Mouse (Mus musculus) hindbrain, embryonic 14.5 days (tissue): Measurements from ENCODE around the gene Ddx39. TPM values are rescaled to one million over a fixed set of nuclear protein-coding genes. Genes with fewer than 3 reads are reported as not detected.

Source experiments
- ATAC-seq: fragments of 200-750 bp; cut with Nextera tagmentation; 2 replicates; pipeline ENCODE4 v1.8.0; 2017; ENCODE audit warnings: moderate number of reproducible peaks, mild to moderate bottlenecking, moderate TSS enrichment, moderate library complexity; ENCODE audit not compliant: low FRiP score
- DNase-seq: peaks from one replicate; pipeline ENCODE4 v3.0.0-alpha.2; 2015; ENCODE audit warnings: low spot score
- H3K27ac ChIP-seq: fragments of 300-500 bp; sonication (generic); 2 replicates; pipeline ENCODE4 v1.5.1; 2014; ENCODE audit warnings: mild to moderate bottlenecking, moderate library complexity
- H3K27me3 ChIP-seq: fragments of 300-500 bp; sonication (generic); 2 replicates; pipeline ENCODE4 v1.6.1; 2014; ENCODE audit warnings: mild to moderate bottlenecking, low read length, mixed read lengths; ENCODE audit not compliant: control insufficient read depth, insufficient read depth
- H3K36me3 ChIP-seq: fragments of 300-500 bp; sonication (generic); replicated peaks from 2 replicates; pipeline ENCODE4 v1.6.1; 2014; ENCODE audit not compliant: control insufficient read depth, insufficient read depth
- H3K4me1 ChIP-seq: fragments of 300-500 bp; sonication (generic); replicated peaks from 2 replicates; pipeline ENCODE4 v1.6.1; 2014; ENCODE audit warnings: antibody characterized with exemption, low read length, mixed read lengths; ENCODE audit not compliant: control insufficient read depth, insufficient read depth
- H3K4me2 ChIP-seq: fragments of 300-500 bp; sonication (generic); replicated peaks from 2 replicates; pipeline ENCODE4 v1.6.1; 2014; ENCODE audit warnings: mild to moderate bottlenecking, moderate library complexity
- H3K4me3 ChIP-seq: fragments of 300-500 bp; sonication (generic); replicated peaks from 2 replicates; pipeline ENCODE4 v1.5.1; 2014; ENCODE audit warnings: mild to moderate bottlenecking, low read length
- H3K9ac ChIP-seq: fragments of 300-500 bp; sonication (generic); 2 replicates; pipeline ENCODE4 v1.6.1; 2014
- H3K9me3 ChIP-seq: fragments of 300-500 bp; sonication (generic); 2 replicates; pipeline ENCODE4 v1.6.1; 2016; ENCODE audit warnings: low read length; ENCODE audit not compliant: control insufficient read depth
- WGBS: fragments of 180-500 bp; shearing (Covaris S2); extraction: QIAGEN DNeasy Blood & Tissue Kit; methylation state at CpG from one replicate; pipeline ENCODE4 v1.1.7; 2014; 5-methylcytosine and 5-hydroxymethylcytosine counted together
- polyA plus RNA-seq: library from polyadenylated mRNA; unstranded; fragments of >200 nt; fragmentation: Nextera tagmentation; extraction: Ambion mirVana; gene quantifications from 2 replicates; pipeline ENCODE4 v1.2.1, GENCODE M21; 2014

The Ddx39 gene
- polyA plus RNA-seq, 1 experiment from 2014 or later = 85.6 TPM

- no peaks in the 10 kb centered on the region for H3K27me3 ChIP-seq
- no peak overlapping the region for H3K9ac ChIP-seq
- DNase-seq (no peak), ATAC-seq (no peak)
- no peak overlapping the region for H3K27ac ChIP-seq
- no peak overlapping the region for H3K4me2 ChIP-seq
- 92% methylated on average over 12 of the region's 12 CpGs for WGBS
- no peak overlapping the region for H3K4me3 ChIP-seq
- no peaks in the 10 kb centered on the region for H3K9me3 ChIP-seq
- H3K4me1 ChIP-seq = no peaks in the 10 kb centered on the region
- peaks cover 95% of the 10 kb centered on the region for H3K36me3 ChIP-seq
Observed at GRCm38 (mm10) chr8:83679866-83680265, 35.1 kb upstream of the Ddx39 start.

GRCm38 (mm10) chr8:83680603-83681002 is 34.4 kb upstream of the Ddx39 start:
- H3K4me3 ChIP-seq = no peak overlapping the region
- no peaks in the 10 kb centered on the region for H3K9me3 ChIP-seq
- 84% methylated on average over 5 of the region's 5 CpGs for WGBS
- no peak overlapping the region for H3K27ac ChIP-seq
- no peak overlapping the region for H3K4me2 ChIP-seq
- no peaks in the 10 kb centered on the region for H3K27me3 ChIP-seq
- no peak overlapping the region for H3K9ac ChIP-seq
- peaks cover 95% of the 10 kb centered on the region for H3K36me3 ChIP-seq
- ATAC-seq = no peak
- H3K4me1 ChIP-seq = no peaks in the 10 kb centered on the region
- DNase-seq = no peak

GRCm38 (mm10) chr8:83681099-83681498 is 33.9 kb upstream of the Ddx39 start:
- H3K4me3 ChIP-seq = no peak overlapping the region
- H3K4me1 ChIP-seq = no peaks in the 10 kb centered on the region
- no peak overlapping the region for H3K4me2 ChIP-seq
- H3K27me3 ChIP-seq = no peaks in the 10 kb centered on the region
- ATAC-seq = no peak
- H3K9ac ChIP-seq = no peak overlapping the region
- H3K27ac ChIP-seq = no peak overlapping the region
- peaks cover 95% of the 10 kb centered on the region for H3K36me3 ChIP-seq
- no peaks in the 10 kb centered on the region for H3K9me3 ChIP-seq
- WGBS = 40% methylated on average over 6 of the region's 6 CpGs
- no peak for DNase-seq

DNA sequence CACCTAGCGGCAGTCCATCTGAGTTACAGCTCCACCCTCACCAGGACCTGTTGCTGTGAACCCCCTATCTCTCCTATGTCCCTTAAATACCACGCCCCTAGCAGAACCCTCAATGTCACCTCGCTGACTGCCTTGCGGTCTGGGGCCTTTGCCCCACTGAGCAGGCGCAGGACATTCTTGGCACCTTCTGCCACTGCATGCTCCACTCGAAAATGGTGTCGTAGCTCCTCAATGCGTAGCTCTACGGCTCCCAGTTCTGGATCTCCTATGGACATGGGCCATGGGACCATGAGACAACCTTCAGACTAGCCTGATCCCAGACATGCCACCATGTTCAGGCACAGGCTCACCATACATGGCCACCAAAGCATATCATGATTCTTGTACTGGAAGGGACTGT is 30.5 kb upstream of the Ddx39 start:
- no peak overlapping the region for H3K4me2 ChIP-seq
- WGBS = 97% methylated on average over 9 of the region's 9 CpGs

DNA sequence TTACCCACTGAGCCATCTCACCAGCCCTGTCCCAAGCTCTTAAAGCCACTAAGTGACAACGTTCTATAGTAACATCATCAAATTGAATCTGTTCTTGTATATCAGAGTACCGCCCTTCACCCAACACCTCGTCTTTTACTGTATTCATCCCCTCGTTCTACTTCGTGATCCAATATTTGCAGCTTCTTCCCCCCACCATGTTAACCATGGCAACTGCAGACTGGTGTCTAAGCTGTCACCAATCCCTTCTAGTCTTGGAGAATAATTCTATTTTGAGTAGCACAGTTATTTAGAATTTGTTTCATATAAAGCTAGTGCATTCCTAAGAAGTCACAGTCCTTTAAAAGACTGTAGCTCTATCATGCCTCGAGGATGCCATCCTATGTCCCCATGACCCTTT is 25.7 kb upstream of the Ddx39 start:
- H3K36me3 ChIP-seq = peaks cover 56% of the 10 kb centered on the region
- ATAC-seq (no peak), DNase-seq (no peak)
- H3K9ac ChIP-seq = no peak overlapping the region
- no peaks in the 10 kb centered on the region for H3K27me3 ChIP-seq
- H3K4me3 ChIP-seq = no peak overlapping the region
- H3K27ac ChIP-seq = no peak overlapping the region
- no peak overlapping the region for H3K4me2 ChIP-seq
- 91% methylated on average over 6 of the region's 6 CpGs for WGBS
- H3K4me1 ChIP-seq = no peaks in the 10 kb centered on the region
- H3K9me3 ChIP-seq = no peaks in the 10 kb centered on the region

More for the DNA sequence above, 30.5 kb upstream of the Ddx39 start:
- no peak overlapping the region for H3K9ac ChIP-seq
- no peak overlapping the region for H3K4me3 ChIP-seq
- no peaks in the 10 kb centered on the region for H3K9me3 ChIP-seq
- peaks cover 71% of the 10 kb centered on the region for H3K36me3 ChIP-seq
- H3K27me3 ChIP-seq = no peaks in the 10 kb centered on the region
- no peak overlapping the region for H3K27ac ChIP-seq
- no peak for ATAC-seq
- no peak for DNase-seq
- H3K4me1 ChIP-seq = no peaks in the 10 kb centered on the region

DNA sequence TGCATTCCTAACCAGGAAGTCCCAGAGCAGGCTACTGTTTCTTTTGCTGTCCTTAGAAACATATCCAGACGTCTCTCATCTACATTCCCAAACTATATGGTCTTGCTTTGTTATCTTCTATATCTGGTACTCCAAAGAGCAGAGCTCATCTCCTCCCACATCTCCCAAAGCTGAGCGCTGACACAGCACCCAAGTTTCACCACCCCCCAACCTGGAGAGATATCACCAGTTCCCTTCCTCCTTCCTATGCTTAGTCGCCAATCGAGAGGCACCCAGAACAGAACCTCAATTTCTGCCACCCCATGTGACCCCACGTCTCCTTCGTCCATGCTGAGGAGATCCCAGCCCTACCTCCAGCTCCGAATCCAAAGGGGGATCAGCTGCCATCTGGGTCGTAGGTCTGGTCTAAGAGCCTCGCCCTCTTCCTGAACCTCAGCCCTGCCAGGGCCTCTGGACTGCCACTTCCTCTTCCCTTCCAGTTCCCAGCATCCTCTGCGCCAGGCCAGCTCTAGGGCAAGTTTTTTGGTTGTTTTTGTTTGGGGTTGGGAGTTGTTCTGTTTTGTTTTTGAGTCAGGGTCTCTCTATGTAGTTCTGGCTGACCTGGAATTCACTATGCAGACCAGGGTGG is 21.3 kb upstream of the Ddx39 start:
- 86% methylated on average over 10 of the region's 10 CpGs for WGBS
- no peaks in the 10 kb centered on the region for H3K27me3 ChIP-seq
- H3K36me3 ChIP-seq = peaks cover 35% of the 10 kb centered on the region
- peaks cover 16% of the 10 kb centered on the region for H3K4me1 ChIP-seq
- no peak for ATAC-seq
- H3K9ac ChIP-seq = no peak overlapping the region
- no peak overlapping the region for H3K4me2 ChIP-seq
- H3K9me3 ChIP-seq = no peaks in the 10 kb centered on the region
- no peak for DNase-seq
- H3K4me3 ChIP-seq = no peak overlapping the region
- H3K27ac ChIP-seq = no peak overlapping the region

DNA sequence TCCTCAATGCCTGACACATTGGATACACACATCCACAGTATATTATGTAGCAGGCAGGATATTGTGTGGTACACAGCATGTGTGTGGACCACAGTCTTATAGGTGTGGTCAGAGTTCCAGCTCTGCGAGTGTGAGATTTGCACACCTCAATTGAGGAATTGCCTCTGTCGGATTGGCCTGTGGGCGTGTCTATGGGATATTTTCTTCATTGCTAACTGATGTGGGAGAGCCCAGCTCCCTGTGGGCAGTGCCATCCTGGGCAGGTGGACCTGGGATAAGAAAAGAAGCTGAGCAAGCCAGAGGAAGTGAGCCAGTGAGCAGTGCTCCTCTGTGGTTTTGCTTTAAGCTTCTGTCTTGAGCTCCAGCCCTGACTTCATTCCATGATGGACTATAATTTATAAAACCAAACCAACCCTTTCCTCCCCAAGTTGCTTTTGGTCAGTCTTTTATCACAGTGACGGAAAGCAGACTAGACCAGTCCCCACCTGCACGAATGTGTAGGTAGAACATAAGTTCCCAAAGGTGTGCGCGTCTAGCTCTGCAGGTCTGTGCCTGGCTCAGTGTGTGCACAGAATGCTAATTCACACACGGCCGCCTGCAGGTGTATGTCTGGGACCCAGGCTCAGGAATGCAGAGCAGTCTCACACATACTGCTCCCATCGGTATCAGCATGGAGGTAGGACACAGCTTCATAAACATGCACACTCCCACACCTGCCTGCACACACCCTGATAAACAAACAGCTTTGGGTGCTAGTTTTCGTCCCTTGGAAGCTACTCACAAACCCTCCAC is 20.4 kb upstream of the Ddx39 start:
- Histone ChIP-seq H3K9ac (no peak overlapping the region), H3K27me3 (no peaks in the 10 kb centered on the region), H3K27ac (no peak overlapping the region), H3K4me2 (no peak overlapping the region), H3K9me3 (no peaks in the 10 kb centered on the region), H3K36me3 (peaks cover 30% of the 10 kb centered on the region), H3K4me3 (no peak overlapping the region), H3K4me1 (peaks cover 19% of the 10 kb centered on the region)
- ATAC-seq (no peak), DNase-seq (no peak)
- WGBS = 86% methylated on average over 11 of the region's 11 CpGs

DNA sequence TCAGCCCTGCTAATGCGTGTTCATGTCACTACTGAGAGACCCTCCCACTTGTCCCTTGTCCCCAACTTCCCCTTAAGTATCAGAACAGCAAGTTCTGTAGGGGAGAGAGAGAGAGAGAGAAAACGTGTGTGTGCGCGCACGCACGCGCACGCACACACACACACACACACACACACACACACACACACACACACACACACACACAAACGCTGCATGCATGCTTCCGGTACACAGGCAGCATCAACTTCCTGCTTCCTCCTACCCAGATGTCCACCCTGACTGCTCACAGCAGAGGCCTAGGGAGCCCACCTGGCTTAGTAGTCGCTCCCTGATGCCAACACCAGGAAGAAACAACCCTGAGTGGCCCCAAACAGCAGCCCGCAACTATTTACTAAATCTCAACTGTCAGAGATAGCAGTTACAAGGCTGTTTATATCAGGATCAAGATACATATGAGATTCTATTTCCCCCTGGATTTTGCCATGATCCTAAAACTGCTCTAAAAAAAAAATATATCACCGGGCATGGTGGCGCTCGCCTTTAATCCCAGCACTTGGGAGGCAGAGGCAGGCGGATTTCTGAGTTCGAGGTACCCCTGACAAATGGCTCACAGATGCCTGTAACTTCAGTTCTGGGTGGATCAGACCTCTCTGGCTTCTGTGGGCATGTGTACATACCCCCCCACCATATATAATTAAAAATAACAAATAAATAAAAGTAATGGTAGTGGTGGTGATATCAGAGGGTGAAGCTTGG is 19.4 kb upstream of the Ddx39 start:
- no peak overlapping the region for H3K4me2 ChIP-seq
- H3K36me3 ChIP-seq = peaks cover 22% of the 10 kb centered on the region
- H3K27ac ChIP-seq = no peak overlapping the region
- no peak overlapping the region for H3K9ac ChIP-seq
- ATAC-seq = no peak
- 88% methylated on average over 10 of the region's 17 CpGs for WGBS
- DNase-seq = no peak
- no peaks in the 10 kb centered on the region for H3K9me3 ChIP-seq
- no peak overlapping the region for H3K4me3 ChIP-seq
- no peaks in the 10 kb centered on the region for H3K27me3 ChIP-seq
- H3K4me1 ChIP-seq = peaks cover 27% of the 10 kb centered on the region
